23 mouse cellular contexts compared by ENCODE assay signal in genomic region chr3:75834827-75835226, GRCm38 (mm10).
A peak's percentile ranks its signal among the peaks of the same experiment; 100 is the strongest.
DNase-seq lines count a peak whose midpoint lies in the region; ATAC-seq lines count a peak whose summit lies in the region.
"Had no signal": no experiment of that assay in that cellular context is flagged by ENCODE, and none has a peak within 500 bp of the region (broad histone marks: within the 10 kb centered on the region; RNA-seq: fewer than 3 reads in every experiment).

No protein-coding gene starts in this region.

- H3K27ac ChIP-seq in lung, embryonic 16.5 days (ENCODE audit: low read length) = peak overlapping the region; percentile 68
- H3K27ac ChIP-seq: forebrain, embryonic 10.5 days; forebrain, embryonic 13.5 days; gastrocnemius, adult 2 months; hindbrain, embryonic 10.5 days; hindbrain, embryonic 13.5 days had no signal

- DNase-seq in lung, adult 18-20 months = no peak
- peak; percentile 42 for DNase-seq in splenic B cell, adult 2 months (ENCODE audit: low read depth, low spot score)
- DNase-seq in adrenal gland, adult 2 months = no peak
- no peak for DNase-seq in left cerebral cortex, adult 8-10 months (ENCODE audit: low spot score in 2 of 2)
- DNase-seq: adrenal gland, adult 8-10 months; adrenal gland, postnatal 25 days; cerebellum, adult 18-20 months; cerebellum, adult 9-10 months; cerebellum, postnatal 14 days; forebrain, postnatal 0 days; gastrocnemius, postnatal 14 days had no signal

- H3K9me3 ChIP-seq in lung, embryonic 16.5 days (ENCODE audit: control insufficient read depth, low read length) = no peaks in the 10 kb centered on the region
- H3K9me3 ChIP-seq: forebrain, embryonic 10.5 days; forebrain, embryonic 13.5 days; G1E; hindbrain, embryonic 10.5 days; hindbrain, embryonic 13.5 days had no signal

- WGBS in lung, embryonic 16.5 days = 69% methylated on average over 2 of the region's 2 CpGs

- H3K4me2 ChIP-seq in lung, embryonic 16.5 days (ENCODE audit: low read depth, low read length) = no peak overlapping the region
- H3K4me2 ChIP-seq: forebrain, embryonic 13.5 days; heart, embryonic 11.5 days; hindbrain, embryonic 13.5 days had no signal

- H3K27me3 ChIP-seq in lung, embryonic 16.5 days (ENCODE audit: control insufficient read depth, insufficient read depth, low read depth, low read length) = no peaks in the 10 kb centered on the region
- no peaks in the 10 kb centered on the region for H3K27me3 ChIP-seq in splenic B cell, adult 2 months (ENCODE audit: control insufficient read depth, insufficient read depth, low read length, poor library complexity, severe bottlenecking)
- H3K27me3 ChIP-seq: forebrain, embryonic 13.5 days; hindbrain, embryonic 13.5 days had no signal

- H3K4me1 ChIP-seq in lung, embryonic 16.5 days (replicated peaks; ENCODE audit: control insufficient read depth, insufficient read depth, low read length) = peaks cover 3% of the 10 kb centered on the region; the same call in 1 of the 2 replicates
- H3K4me1 ChIP-seq: forebrain, embryonic 10.5 days; forebrain, embryonic 13.5 days; hindbrain, embryonic 10.5 days; hindbrain, embryonic 13.5 days had no signal

- no peaks in the 10 kb centered on the region for H3K36me3 ChIP-seq in lung, embryonic 16.5 days (ENCODE audit: control insufficient read depth, insufficient read depth, low read length)
- no peaks in the 10 kb centered on the region for H3K36me3 ChIP-seq in splenic B cell, adult 2 months (ENCODE audit: control insufficient read depth, insufficient read depth, low read length, poor library complexity, severe bottlenecking)
- H3K36me3 ChIP-seq: forebrain, embryonic 10.5 days; G1E; hindbrain, embryonic 10.5 days; hindbrain, embryonic 13.5 days had no signal

- no peak overlapping the region for H3K9ac ChIP-seq in lung, embryonic 16.5 days (ENCODE audit: low read length)
- H3K9ac ChIP-seq: forebrain, embryonic 13.5 days; forebrain, postnatal 0 days; hindbrain, embryonic 13.5 days had no signal

- ATAC-seq in lung, embryonic 16.5 days (ENCODE audit: low read depth) = no peak
- peak; percentile 69 for ATAC-seq in activated CD4-positive, CD25-positive, alpha-beta regulatory T cell, adult 4 months
- ATAC-seq: forebrain, embryonic 13.5 days; forebrain, postnatal 0 days; hindbrain, embryonic 16.5 days; intestine, postnatal 0 days; Patski had no signal

- no peak overlapping the region for H3K4me3 ChIP-seq in lung, embryonic 16.5 days (ENCODE audit: low read length)
- H3K4me3 ChIP-seq: forebrain, embryonic 10.5 days; forebrain, embryonic 13.5 days; gastrocnemius, adult 2 months; hindbrain, embryonic 10.5 days; hindbrain, embryonic 13.5 days had no signal
